Mouse (Mus musculus) CH12.LX (cell line): ENCODE measurements around the gene Slc10a7.

Experiments used
- CTCF ChIP-seq, 2 experiments: IDR thresholded peaks in 1 of 2; conservative IDR thresholded peaks in 1 of 2; 2 replicates each; pipeline ENCODE4 v1.5.1; 2011 to 2012; ENCODE audit warnings: low read depth in 2 of 2, low read length in 2 of 2, improper control_type of control experiment in 1 of 2, inconsistent platforms in 1 of 2, mild to moderate bottlenecking in 1 of 2, moderate library complexity in 1 of 2
- E2F4 ChIP-seq: IDR thresholded peaks from 2 replicates; pipeline ENCODE4 v1.6.1; 2011; ENCODE audit warnings: low read depth, low read length, improper control_type of control experiment; ENCODE audit not compliant: insufficient replicate concordance
- EP300 ChIP-seq: IDR thresholded peaks from 2 replicates; pipeline ENCODE4 v1.6.1; 2011; ENCODE audit warnings: low read length, improper control_type of control experiment
- GABPA ChIP-seq: IDR thresholded peaks from 2 replicates; pipeline ENCODE4 v1.6.1; 2012; ENCODE audit warnings: low read depth, low read length, improper control_type of control experiment, inconsistent platforms; ENCODE audit not compliant: insufficient replicate concordance
- KAT2A ChIP-seq: IDR thresholded peaks from 2 replicates; pipeline ENCODE4 v1.6.1; 2012; ENCODE audit warnings: low read length, improper control_type of control experiment, inconsistent platforms; ENCODE audit not compliant: insufficient replicate concordance
- NRF1 ChIP-seq: IDR thresholded peaks from 2 replicates; pipeline ENCODE4 v1.6.1; 2014; ENCODE audit warnings: low read depth, mild to moderate bottlenecking, inconsistent platforms, low read length, improper control_type of control experiment, moderate library complexity
- POLR2A ChIP-seq: IDR thresholded peaks from 2 replicates; pipeline ENCODE4 v1.6.1; 2011; ENCODE audit warnings: low read depth, mild to moderate bottlenecking, improper control_type of control experiment, low read length
- ZC3H11A ChIP-seq: IDR thresholded peaks from 2 replicates; pipeline ENCODE4 v1.6.1; 2012; ENCODE audit warnings: low read depth, mild to moderate bottlenecking, inconsistent platforms, low read length, improper control_type of control experiment

GRCm38 (mm10) chr8:78698331-78698741 is 189.2 kb downstream of the Slc10a7 start:
- no peak for TF ChIP-seq KAT2A
- no peak for TF ChIP-seq EP300
- no peak for TF ChIP-seq CTCF (conservative IDR thresholded peaks at IDR 0.05 in 1 of 2, IDR thresholded peaks at IDR 0.05 in 1 of 2; ENCODE audit: low read depth in 2 of 2, low read length in 2 of 2)
- no peak for TF ChIP-seq GABPA
- TF ChIP-seq ZC3H11A, result no peak
- TF ChIP-seq E2F4, result no peak
- TF ChIP-seq POLR2A, result no peak
- TF ChIP-seq NRF1, result no peak
